Mouse (Mus musculus) embryonic facial prominence, embryonic 12.5 days (tissue): Measurements from ENCODE around the gene Rnf145. TPM values are rescaled to one million over a fixed set of nuclear protein-coding genes. Genes with fewer than 3 reads are reported as not detected.

Experiments
- ATAC-seq: fragments of 200-750 bp; cut with Nextera tagmentation; 2 replicates; pipeline ENCODE4 v1.8.0; 2017; ENCODE audit not compliant: insufficient number of reproducible peaks, insufficient read depth, low FRiP score, low TSS enrichment
- H3K27ac ChIP-seq: fragments of 300-500 bp; sonication (generic); 2 replicates; pipeline ENCODE4 v1.5.1; 2016; ENCODE audit warnings: mild to moderate bottlenecking
- H3K27me3 ChIP-seq: fragments of 300-500 bp; sonication (generic); 2 replicates; pipeline ENCODE4 v1.6.1; 2016; ENCODE audit warnings: mild to moderate bottlenecking, moderate library complexity
- H3K36me3 ChIP-seq: fragments of 300-500 bp; sonication (generic); 2 replicates; pipeline ENCODE4 v1.6.1; 2016; ENCODE audit warnings: mild to moderate bottlenecking
- H3K4me1 ChIP-seq: fragments of 300-500 bp; sonication (generic); 2 replicates; pipeline ENCODE4 v1.6.1; 2016
- H3K4me2 ChIP-seq: fragments of 300-500 bp; sonication (generic); replicated peaks from 2 replicates; pipeline ENCODE4 v1.6.1; 2016; ENCODE audit warnings: mild to moderate bottlenecking, moderate library complexity
- H3K4me3 ChIP-seq: fragments of 300-500 bp; sonication (generic); 2 replicates; pipeline ENCODE4 v1.5.1; 2016; ENCODE audit warnings: mild to moderate bottlenecking
- H3K9ac ChIP-seq: fragments of 300-500 bp; sonication (generic); 2 replicates; pipeline ENCODE4 v1.6.1; 2016; ENCODE audit warnings: mild to moderate bottlenecking, moderate library complexity
- H3K9me3 ChIP-seq: fragments of 300-500 bp; sonication (generic); 2 replicates; pipeline ENCODE4 v1.6.1; 2016; ENCODE audit warnings: mild to moderate bottlenecking, moderate library complexity
- WGBS: fragments of 180-500 bp; shearing (Covaris S2); methylation state at CpG from one replicate; pipeline ENCODE4 v1.1.7; 2016; 5-methylcytosine and 5-hydroxymethylcytosine counted together
- polyA plus RNA-seq: library from polyadenylated mRNA; unstranded; fragments of >200 nt; fragmentation: Nextera tagmentation; extraction: Ambion mirVana; gene quantifications from 2 replicates; pipeline ENCODE4 v1.2.1, GENCODE M21; 2016

The Rnf145 gene
- 98.4 and 100 TPM in 2 replicates for polyA plus RNA-seq

DNA sequence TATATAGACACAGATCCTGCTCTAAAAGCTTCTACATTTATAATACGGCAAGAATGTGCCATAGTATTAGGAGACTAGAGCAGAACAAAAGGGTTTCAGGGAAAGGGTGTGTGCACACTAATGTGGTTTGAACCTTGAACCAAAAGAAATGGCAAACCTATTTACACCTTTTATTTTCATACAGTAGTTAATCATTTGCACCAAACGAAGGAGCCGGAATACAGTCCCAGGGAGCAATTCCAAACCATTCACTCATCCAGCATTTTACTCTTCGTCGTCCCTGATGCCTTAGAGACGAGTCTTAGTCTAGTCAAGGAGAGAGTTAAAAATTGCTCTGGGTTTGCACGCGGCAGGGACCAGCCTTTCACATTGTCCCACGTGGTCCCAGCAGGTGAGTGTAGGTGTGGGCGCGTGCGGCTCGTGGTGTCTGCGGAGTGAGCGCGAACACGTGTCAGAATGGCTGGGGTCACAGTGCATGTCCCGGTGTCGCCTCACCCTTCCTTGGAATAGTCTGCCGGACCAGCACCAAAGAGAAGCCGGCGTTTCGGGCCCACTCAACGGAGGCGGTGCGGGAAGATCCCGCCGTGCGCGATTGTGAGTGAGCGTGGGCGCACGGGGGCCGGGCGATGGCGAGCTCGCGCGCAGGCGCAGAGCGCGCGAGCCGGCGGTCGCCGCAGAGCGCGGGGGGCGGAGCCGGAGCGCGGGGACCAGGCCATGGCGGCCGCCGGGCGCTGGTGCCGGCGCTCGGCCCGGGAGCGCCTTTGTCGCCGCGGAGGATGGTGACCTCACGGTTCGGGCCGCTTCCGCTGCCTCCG is at the start of gene Rnf145:
Gene Rnf145 (plus strand): TSS at position 684 of the 815 bp plus-strand sequence.
- Histone ChIP-seq H3K9ac (peak within 1 kb of the TSS; percentile 94), H3K4me1 (peaks cover 11% of the 10 kb centered on the region; the same call in 1 of the 2 replicates)

DNA sequence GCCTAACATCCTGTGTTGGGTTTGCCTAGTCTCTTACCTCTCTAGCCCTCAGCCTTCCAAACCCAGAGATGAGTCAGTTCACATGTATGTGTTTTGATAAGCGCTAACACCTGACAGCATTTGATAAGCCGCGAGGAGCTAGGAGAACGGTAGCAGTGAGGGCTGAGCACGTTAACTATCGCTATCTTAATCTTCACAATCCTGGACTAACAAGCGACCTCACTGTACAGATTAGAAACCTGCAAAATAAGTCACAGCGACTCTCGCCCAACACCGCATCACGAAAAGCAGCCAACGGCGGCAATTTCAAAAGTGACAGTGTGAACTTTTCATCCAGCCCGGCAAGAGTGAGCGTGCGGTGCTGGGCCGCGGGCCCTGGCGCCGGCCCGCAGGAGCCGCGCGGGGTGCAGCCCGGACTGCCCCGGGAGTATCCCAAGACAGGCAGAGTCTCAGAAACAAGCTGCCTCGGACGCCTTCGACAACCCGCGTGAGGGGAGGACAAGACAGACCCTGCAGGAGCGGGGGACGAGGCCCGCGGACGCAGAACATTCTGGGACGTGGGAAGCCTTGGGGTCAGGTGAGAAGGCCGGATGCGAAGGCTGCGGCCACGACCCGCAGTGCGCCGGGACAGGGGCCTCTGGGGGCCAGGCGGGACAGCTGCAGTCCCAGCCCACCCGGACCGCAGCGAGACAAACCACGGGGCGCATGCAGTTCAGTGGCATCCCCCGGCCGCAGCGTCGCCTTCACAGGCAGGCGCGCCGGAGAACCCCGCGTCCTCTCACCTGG is 48.9 kb upstream of the Rnf145 start:
- H3K9me3 ChIP-seq: no peaks in the 10 kb centered on the region
- peak overlapping the region; percentile 78 for H3K4me3 ChIP-seq
- no peaks in the 10 kb centered on the region for H3K36me3 ChIP-seq
- peak overlapping the region; percentile 71 for H3K9ac ChIP-seq
- H3K27me3 ChIP-seq: no peaks in the 10 kb centered on the region
- peaks cover 10% of the 10 kb centered on the region for H3K4me1 ChIP-seq
- peak overlapping the region; percentile 81 for H3K27ac ChIP-seq
- WGBS: under 1% methylated on average over 59 of the region's 59 CpGs
- ATAC-seq: peak; percentile 80
- peak overlapping the region; percentile 82 for H3K4me2 ChIP-seq

More for the DNA sequence above, at the start of gene Rnf145:
- Histone ChIP-seq H3K27ac (peak within 1 kb of the TSS; percentile 92), H3K4me3 (peak within 1 kb of the TSS; percentile 97), H3K4me2 (peak within 1 kb of the TSS; percentile 82), H3K36me3 (0 out of 2 replicates have a peak, but pooled peaks cover 4% of the 10 kb centered on the region), H3K27me3 (no peaks in the 10 kb centered on the region), H3K9me3 (no peaks in the 10 kb centered on the region)
- ATAC-seq: peak; percentile 82
- WGBS: under 1% methylated on average over 70 of the region's 70 CpGs

DNA sequence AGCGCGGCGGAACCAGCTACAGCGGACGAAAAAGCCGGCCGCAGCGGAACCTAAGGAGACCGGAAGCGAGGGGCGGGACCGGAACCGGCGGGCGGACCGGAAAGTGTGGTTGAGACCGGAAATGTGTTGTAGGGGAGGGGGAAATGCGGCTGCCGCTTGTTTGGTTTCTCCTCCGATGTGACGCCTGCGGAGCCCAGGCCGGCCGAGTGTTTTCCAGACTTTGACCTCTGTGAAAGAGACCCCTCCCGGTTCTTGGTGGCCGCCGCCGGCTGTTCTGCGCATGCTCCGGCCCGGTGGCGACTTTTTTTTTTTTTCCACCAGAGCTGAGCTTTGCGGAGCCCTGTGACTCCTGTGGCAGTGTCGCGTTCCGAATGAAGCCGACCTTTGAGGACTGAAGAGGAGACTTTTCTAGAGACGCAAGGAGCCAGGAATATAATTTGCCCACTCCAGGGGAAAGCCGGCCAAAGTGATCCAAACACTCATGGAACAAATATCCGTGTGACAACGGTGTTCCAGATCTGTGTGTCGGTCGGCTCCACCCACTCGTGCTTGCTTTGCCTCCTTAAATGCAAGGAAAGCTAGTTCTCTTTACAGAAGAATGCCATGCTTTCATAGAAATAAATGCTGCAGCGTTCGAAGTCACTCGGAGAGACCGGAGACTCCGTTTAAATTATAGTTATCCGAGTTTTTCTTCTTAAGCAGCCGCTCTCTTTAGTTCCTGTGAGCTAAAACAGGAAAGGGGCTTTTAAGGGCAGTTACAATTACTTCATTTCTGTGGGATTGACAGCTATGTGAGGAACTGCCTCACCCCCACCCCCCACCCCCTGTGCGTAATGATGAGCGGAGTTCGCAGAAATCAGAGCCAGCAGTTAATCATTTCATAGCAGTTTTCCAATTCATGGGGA is 48.1 kb upstream of the Rnf145 start, which contains the start of gene Ublcp1:
Gene Ublcp1 (minus strand): TSS at position 67 of the 905 bp plus-strand sequence.
- Histone ChIP-seq H3K9me3 (no peaks in the 10 kb centered on the region), H3K4me2 (peak within 1 kb of the TSS; percentile 82), H3K27me3 (no peaks in the 10 kb centered on the region), H3K36me3 (no peaks in the 10 kb centered on the region), H3K27ac (peak within 1 kb of the TSS; percentile 81), H3K4me1 (peaks cover 10% of the 10 kb centered on the region), H3K4me3 (peak within 1 kb of the TSS; percentile 78), H3K9ac (peak within 1 kb of the TSS; percentile 71)
- under 1% methylated on average over 54 of the region's 54 CpGs for WGBS
- ATAC-seq: peak; percentile 88

DNA sequence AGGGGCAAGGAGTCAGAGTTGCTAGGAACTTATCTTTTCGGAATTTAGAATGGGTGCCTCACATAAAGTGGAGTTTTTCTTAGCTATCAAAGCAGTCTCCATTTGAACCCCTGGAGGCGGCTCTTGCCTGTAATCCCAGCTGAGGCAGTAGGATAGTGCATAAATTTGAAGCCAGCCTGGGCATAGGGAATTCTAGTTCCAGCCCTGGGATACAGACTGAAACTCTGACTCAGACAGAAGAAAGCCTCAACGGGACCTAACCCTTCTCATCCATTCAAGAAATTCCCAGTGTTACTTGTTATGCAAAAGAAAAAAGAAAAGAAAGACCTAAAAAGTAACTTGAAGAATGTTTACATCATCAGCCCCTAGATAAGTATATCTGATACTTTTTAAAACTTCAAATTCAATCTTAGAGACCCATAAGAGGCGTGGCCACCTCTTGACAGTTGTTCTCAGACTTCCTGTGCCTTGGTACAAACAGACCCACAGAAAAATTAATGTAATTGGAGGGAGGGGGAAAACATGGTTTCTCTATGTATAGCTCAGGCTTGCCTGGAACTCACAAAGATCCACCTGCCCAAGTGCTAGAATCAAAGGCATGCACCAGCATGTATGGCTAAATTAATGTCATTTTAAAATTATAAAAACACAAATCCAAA is 47.3 kb upstream of the Rnf145 start:
- Histone ChIP-seq H3K4me3 (peak overlapping the region; percentile 78), H3K27ac (peak overlapping the region; percentile 81), H3K36me3 (no peaks in the 10 kb centered on the region), H3K4me1 (peaks cover 10% of the 10 kb centered on the region), H3K4me2 (peak overlapping the region; percentile 82), H3K9ac (peak overlapping the region; percentile 71; the same call in 1 of the 2 replicates), H3K9me3 (no peaks in the 10 kb centered on the region), H3K27me3 (no peaks in the 10 kb centered on the region)
- 18% methylated on average over 4 of the region's 4 CpGs for WGBS
- ATAC-seq: no peak

DNA sequence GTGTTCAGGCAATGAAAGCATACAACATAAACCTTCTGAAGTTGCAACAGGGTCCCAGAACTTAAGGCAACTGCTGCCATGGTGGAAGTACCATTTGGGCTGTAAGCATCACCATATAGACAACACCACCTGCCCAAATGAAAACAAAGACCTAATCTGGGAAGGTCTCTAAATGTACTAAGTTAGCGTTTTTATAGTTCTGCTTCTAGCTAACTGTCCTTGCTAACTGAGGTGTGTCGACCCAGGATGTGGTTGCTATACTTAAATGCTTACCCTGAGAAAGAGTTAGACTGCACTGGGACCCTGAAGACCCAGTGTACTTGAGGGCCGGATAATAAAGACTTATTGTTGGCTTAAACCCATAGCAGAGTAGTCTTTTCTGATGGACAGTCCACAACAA is 43.3 kb upstream of the Rnf145 start:
- Histone ChIP-seq H3K4me1 (peaks cover 7% of the 10 kb centered on the region), H3K9ac (no peak overlapping the region), H3K27me3 (no peaks in the 10 kb centered on the region), H3K9me3 (no peaks in the 10 kb centered on the region), H3K36me3 (no peaks in the 10 kb centered on the region), H3K4me2 (no peak overlapping the region), H3K27ac (no peak overlapping the region), H3K4me3 (no peak overlapping the region)
- WGBS: 70% methylated on average over 3 of the region's 3 CpGs
- no peak for ATAC-seq

DNA sequence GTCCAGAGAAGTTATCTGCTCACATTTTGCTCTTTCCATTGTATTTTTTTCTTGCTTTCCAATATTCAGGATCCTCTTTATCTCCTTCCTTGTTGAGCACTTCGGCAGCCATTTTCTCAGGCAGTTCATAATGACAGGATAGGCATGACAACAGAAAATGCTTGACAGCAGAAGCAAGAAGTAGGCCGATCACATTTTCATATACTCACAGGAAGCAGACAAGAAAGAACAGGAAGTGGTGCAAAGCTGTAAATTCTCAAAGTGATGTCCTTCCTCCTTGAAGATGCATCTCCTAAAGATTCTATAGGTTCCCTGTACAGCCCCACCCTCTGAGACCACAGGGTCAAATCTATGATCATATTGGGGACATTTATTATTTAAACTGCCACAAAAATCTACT is 42.3 kb upstream of the Rnf145 start:
- peaks cover 4% of the 10 kb centered on the region for H3K4me1 ChIP-seq
- no peak for ATAC-seq
- H3K4me2 ChIP-seq: no peak overlapping the region
- H3K9me3 ChIP-seq: no peaks in the 10 kb centered on the region
- no peak overlapping the region for H3K9ac ChIP-seq
- H3K27ac ChIP-seq: no peak overlapping the region
- no peaks in the 10 kb centered on the region for H3K36me3 ChIP-seq
- H3K4me3 ChIP-seq: no peak overlapping the region
- no peaks in the 10 kb centered on the region for H3K27me3 ChIP-seq
- WGBS: 88% methylated on average over 2 of the region's 2 CpGs

DNA sequence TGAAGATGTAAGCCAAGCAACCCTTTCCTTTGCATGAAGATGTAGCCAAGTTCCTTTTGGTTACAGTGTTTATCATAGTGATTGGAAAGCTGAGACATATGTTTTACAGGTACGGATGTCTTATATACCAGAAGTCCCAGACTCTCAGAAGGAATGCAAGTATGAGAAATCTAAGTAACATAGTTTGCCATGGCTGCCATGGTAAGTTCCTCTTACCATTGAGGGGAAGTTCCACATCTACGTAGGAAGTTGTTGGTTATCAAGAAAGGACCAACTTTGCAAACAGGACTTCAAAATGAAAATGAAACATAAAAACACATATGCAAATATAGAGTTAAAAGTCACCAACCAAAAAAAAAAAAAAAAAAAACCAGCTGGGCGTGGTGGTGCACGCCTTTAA is 40.4 kb upstream of the Rnf145 start:
- no peak overlapping the region for H3K4me2 ChIP-seq
- no peaks in the 10 kb centered on the region for H3K36me3 ChIP-seq
- no peak overlapping the region for H3K27ac ChIP-seq
- no peak overlapping the region for H3K9ac ChIP-seq
- no peaks in the 10 kb centered on the region for H3K4me1 ChIP-seq
- ATAC-seq: no peak
- WGBS: 92% methylated on average over 4 of the region's 4 CpGs
- no peaks in the 10 kb centered on the region for H3K9me3 ChIP-seq
- no peaks in the 10 kb centered on the region for H3K27me3 ChIP-seq
- no peak overlapping the region for H3K4me3 ChIP-seq

DNA sequence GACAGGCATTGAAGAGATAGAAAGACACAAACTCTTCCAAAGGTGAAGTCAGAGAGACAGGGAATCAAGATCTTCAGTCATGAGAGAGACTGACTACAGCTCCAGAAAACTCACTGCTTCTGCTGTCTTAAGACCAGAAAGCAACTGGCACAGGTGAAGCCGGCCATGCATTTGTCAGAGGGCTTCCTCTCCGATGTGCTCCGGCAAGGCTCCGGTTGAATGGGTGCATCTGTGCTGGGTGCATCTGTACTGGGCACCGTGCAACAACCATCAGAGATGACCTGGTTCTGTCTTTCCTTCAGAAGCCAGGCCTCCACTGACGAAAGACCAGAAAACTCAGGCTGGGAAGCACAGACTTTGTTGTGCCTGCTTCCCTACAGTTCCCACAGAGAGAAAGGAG is 38.5 kb upstream of the Rnf145 start:
- Histone ChIP-seq H3K9ac (no peak overlapping the region), H3K9me3 (no peaks in the 10 kb centered on the region), H3K4me1 (no peaks in the 10 kb centered on the region), H3K27ac (no peak overlapping the region), H3K36me3 (no peaks in the 10 kb centered on the region), H3K27me3 (no peaks in the 10 kb centered on the region), H3K4me2 (no peak overlapping the region), H3K4me3 (no peak overlapping the region)
- 89% methylated on average over 6 of the region's 6 CpGs for WGBS
- ATAC-seq: no peak

DNA sequence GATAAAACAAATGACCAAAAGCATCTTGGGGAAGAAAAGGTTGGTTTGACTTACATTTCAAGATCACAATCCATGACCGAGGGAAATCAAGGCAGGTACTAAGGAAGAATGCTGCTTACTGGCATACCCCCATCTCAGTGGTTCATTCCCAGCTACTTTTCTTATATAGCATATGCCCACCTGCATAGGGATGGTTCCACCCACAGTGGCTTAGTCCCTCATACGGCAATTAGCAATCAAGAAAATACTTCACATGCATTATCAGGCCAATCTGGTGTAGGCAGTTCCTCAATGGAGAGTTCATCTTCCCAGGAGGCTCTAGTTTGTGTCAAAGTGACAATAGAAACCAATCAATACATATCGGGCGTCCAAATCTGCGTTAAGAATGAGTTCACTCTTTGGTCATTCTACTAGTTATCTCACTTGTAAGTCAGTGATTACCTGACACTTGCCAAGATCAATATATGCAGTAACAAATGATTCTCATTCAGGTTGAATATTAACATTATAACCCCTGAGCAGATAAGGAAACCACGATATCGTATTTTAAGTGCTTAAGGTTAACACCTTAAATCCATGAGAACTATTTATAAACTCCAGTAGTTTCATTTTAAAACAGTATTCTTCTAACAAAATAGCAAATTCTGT is 33.6 kb upstream of the Rnf145 start:
- no peaks in the 10 kb centered on the region for H3K36me3 ChIP-seq
- no peak overlapping the region for H3K9ac ChIP-seq
- WGBS: 95% methylated on average over 7 of the region's 7 CpGs
- H3K27me3 ChIP-seq: no peaks in the 10 kb centered on the region
- H3K27ac ChIP-seq: no peak overlapping the region
- H3K4me1 ChIP-seq: no peaks in the 10 kb centered on the region
- H3K4me3 ChIP-seq: no peak overlapping the region
- ATAC-seq: no peak
- no peaks in the 10 kb centered on the region for H3K9me3 ChIP-seq
- H3K4me2 ChIP-seq: no peak overlapping the region

DNA sequence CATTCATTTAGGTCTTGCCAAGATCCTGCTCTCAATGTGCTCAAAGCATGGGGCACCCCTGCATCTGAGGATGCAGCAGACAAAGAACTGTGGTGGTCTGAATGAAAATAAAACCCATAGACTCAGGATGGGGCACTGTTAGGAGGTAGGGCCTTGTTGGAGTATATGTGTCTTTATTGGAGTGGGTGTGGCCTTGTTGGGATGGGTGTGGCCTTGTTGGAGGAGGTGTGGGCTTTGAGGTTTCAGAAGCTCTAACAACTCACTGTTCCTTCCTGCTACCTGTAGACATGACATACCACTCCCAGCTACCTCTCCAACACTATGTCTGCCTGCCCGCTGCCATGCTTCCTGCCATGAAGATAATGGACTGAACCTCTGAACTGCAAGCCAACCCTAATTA is 29.6 kb upstream of the Rnf145 start:
- 88% methylated on average over 1 of the region's 1 CpGs for WGBS
- no peak for ATAC-seq
- no peaks in the 10 kb centered on the region for H3K36me3 ChIP-seq
- H3K4me2 ChIP-seq: no peak overlapping the region
- H3K9me3 ChIP-seq: no peaks in the 10 kb centered on the region; the same call in 1 of the 2 replicates
- no peak overlapping the region for H3K4me3 ChIP-seq
- no peak overlapping the region for H3K9ac ChIP-seq
- H3K27ac ChIP-seq: no peak overlapping the region
- no peaks in the 10 kb centered on the region for H3K27me3 ChIP-seq
- H3K4me1 ChIP-seq: no peaks in the 10 kb centered on the region
